Mouse (Mus musculus) midbrain, embryonic 13.5 days (tissue): Measurements from ENCODE around the gene Ptpn6. TPM values are rescaled to one million over a fixed set of nuclear protein-coding genes. Genes with fewer than 3 reads are reported as not detected.
A peak's percentile ranks its signal among the peaks of the same experiment; 100 is the strongest.

Source experiments
- ATAC-seq: fragments of 200-750 bp; cut with Nextera tagmentation; 2 replicates; pipeline ENCODE4 v1.8.0; 2017; ENCODE audit warnings: mild to moderate bottlenecking, moderate TSS enrichment, moderate library complexity
- H3K27ac ChIP-seq: fragments of 300-500 bp; sonication (generic); 2 replicates; pipeline ENCODE4 v1.5.1; 2015; ENCODE audit warnings: inconsistent platforms, mild to moderate bottlenecking, moderate library complexity
- H3K27me3 ChIP-seq: fragments of 300-500 bp; sonication (generic); 2 replicates; pipeline ENCODE4 v1.6.1; 2015; ENCODE audit warnings: mild to moderate bottlenecking, inconsistent platforms
- H3K36me3 ChIP-seq: fragments of 300-500 bp; sonication (generic); 2 replicates; pipeline ENCODE4 v1.6.1; 2015; ENCODE audit warnings: mild to moderate bottlenecking, inconsistent platforms
- H3K4me1 ChIP-seq: fragments of 300-500 bp; sonication (generic); replicated peaks from 2 replicates; pipeline ENCODE4 v1.6.1; 2015; ENCODE audit warnings: inconsistent platforms
- H3K4me2 ChIP-seq: fragments of 300-500 bp; sonication (generic); replicated peaks from 2 replicates; pipeline ENCODE4 v1.6.1; 2015; ENCODE audit warnings: moderate library complexity, mild to moderate bottlenecking, inconsistent platforms
- H3K4me3 ChIP-seq: fragments of 300-500 bp; sonication (generic); replicated peaks from 2 replicates; pipeline ENCODE4 v1.5.1; 2015; ENCODE audit warnings: mild to moderate bottlenecking, inconsistent platforms
- H3K9ac ChIP-seq: fragments of 300-500 bp; sonication (generic); replicated peaks from 2 replicates; pipeline ENCODE4 v1.6.1; 2015; ENCODE audit warnings: mild to moderate bottlenecking, inconsistent platforms
- H3K9me3 ChIP-seq: fragments of 300-500 bp; sonication (generic); 2 replicates; pipeline ENCODE4 v1.6.1; 2016; ENCODE audit warnings: mild to moderate bottlenecking, inconsistent platforms
- WGBS: fragments of 180-500 bp; shearing (Covaris S2); methylation state at CpG from one replicate; pipeline ENCODE4 v1.1.7; 2015; 5-methylcytosine and 5-hydroxymethylcytosine counted together
- polyA plus RNA-seq: library from polyadenylated mRNA; unstranded; fragments of >200 nt; fragmentation: Nextera tagmentation; extraction: Ambion mirVana; gene quantifications from 2 replicates; pipeline ENCODE4 v1.2.1, GENCODE M21; 2015

Gene Ptpn6
- 3.4 and 4.1 TPM in 2 replicates for polyA plus RNA-seq

DNA sequence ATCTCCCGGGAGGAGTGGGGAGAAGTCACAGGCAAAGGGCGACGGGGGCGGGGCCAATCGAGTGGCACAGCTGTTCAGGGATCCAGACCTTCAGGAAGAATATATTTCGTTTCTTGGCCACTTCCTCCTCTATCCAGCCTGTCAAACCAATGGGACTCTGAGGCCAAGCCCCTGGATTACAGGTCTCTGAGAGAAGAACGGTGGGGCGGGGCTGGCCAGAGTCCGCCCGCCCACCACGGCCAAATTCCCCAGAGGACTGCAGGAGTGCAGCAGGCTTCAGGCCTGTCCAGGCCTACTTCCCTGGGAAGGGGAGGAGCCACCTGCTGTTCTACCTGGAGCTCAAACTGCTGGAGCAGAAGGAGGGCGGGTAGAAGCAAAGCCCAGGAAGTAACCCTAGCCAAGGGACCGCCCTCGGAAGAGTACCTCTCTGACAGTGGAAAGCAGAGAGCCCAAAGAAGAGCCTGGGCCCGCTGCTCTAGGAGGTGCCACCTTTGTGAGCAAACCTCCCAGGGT lies at the start of gene Ptpn6:
Gene Ptpn6, minus strand, starts transcription at position 204 of the 513 bp plus-strand sequence.
- H3K9me3 ChIP-seq = no peaks in the 10 kb centered on the region
- H3K4me2 ChIP-seq = peak within 1 kb of the TSS; percentile 78; the same call in 1 of the 2 replicates
- ATAC-seq = no peak
- peaks cover 18% of the 10 kb centered on the region for H3K36me3 ChIP-seq
- peak within 1 kb of the TSS; percentile 41; the same call in 1 of the 2 replicates for H3K9ac ChIP-seq
- no peaks in the 10 kb centered on the region for H3K27me3 ChIP-seq
- peaks cover 29% of the 10 kb centered on the region for H3K4me1 ChIP-seq
- peak within 1 kb of the TSS; percentile 100 for H3K27ac ChIP-seq
- 28% methylated on average over 15 of the region's 15 CpGs for WGBS
- no peak within 1 kb of the TSS for H3K4me3 ChIP-seq

DNA sequence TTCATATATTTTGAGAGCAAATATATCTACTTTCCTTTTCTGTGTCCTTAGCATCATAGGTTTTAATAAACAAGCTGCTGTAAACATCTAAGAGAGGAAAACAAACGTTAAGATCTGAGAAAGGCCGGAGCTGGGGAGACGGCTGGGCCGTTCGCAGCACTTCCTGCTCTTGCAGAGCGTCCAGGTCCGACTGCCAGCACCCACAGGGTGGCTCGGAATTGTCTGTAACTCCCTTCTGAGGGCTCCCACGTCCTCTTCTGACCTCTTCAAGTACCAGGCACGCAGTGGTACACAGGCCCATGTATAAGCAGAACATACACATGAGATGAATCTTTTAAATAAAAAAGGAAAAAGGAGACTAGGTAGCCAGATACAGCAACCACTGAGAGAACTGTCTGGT lies 49.2 kb upstream of the Ptpn6 start:
- no peak overlapping the region for H3K27ac ChIP-seq
- H3K9me3 ChIP-seq = no peaks in the 10 kb centered on the region
- no peak overlapping the region for H3K4me3 ChIP-seq
- H3K4me2 ChIP-seq = no peak overlapping the region
- no peaks in the 10 kb centered on the region for H3K4me1 ChIP-seq
- 77% methylated on average over 10 of the region's 10 CpGs for WGBS
- no peak for ATAC-seq
- no peaks in the 10 kb centered on the region for H3K27me3 ChIP-seq
- no peaks in the 10 kb centered on the region for H3K36me3 ChIP-seq
- H3K9ac ChIP-seq = no peak overlapping the region

DNA sequence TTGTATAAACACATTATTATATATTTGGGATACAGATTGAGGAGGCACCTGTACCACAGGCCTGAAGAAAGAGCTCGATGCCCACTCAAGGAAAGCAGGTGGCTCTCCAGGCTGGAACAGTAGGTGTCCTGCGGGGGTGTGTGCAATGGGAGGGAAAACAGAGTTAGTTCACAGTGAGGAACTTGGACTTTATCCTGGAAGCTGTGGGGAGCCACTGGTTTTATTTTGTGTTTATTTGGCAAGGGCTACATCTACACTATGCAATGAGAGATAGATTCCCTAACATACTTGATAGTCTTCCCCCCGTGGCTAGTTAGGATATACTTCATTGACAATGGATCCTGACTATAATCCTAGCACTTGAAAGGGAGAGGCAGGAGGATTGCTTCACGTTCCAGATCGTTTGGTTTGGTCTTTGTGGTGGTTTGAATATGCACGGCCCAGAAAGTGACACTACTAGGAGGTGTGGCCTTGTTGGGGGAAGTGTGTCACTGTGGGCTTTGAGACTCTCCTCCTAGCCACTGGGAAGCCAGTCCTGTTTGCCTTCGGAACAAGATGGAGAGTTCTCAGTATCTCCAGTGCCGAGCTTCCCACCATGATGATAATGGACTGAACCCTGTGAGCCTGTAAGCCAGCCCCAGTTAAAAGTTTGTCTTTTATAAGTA lies 48.4 kb upstream of the Ptpn6 start:
- Histone ChIP-seq H3K9ac (no peak overlapping the region), H3K27me3 (no peaks in the 10 kb centered on the region), H3K27ac (no peak overlapping the region), H3K36me3 (no peaks in the 10 kb centered on the region), H3K4me2 (no peak overlapping the region), H3K9me3 (no peaks in the 10 kb centered on the region), H3K4me3 (no peak overlapping the region), H3K4me1 (0 out of 2 replicates have a peak, but pooled peaks cover 3% of the 10 kb centered on the region)
- WGBS = 51% methylated on average over 8 of the region's 8 CpGs
- no peak for ATAC-seq

DNA sequence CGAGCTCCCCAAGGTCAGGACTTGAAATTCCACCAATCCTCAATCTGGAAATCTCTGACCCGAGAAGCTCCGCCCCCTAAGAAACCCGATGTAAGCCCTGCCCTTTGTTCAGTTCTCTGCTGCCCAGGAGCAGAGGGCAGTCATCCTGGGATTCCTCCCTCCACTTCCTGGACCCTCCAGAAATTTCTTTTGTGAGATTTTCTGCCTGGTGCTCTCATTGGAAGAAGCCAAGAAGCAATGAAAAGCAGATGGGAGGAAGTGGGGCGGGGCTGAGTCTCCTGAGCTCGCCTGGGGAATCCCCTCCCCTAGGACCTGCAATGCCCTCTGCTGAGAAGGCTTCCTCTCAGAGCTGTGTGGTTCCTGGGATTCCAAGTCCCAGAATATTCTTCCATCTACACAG lies 43.9 kb upstream of the Ptpn6 start:
- Histone ChIP-seq H3K9ac (no peak overlapping the region), H3K36me3 (no peaks in the 10 kb centered on the region), H3K9me3 (no peaks in the 10 kb centered on the region), H3K4me3 (no peak overlapping the region), H3K4me1 (peaks cover 17% of the 10 kb centered on the region), H3K4me2 (no peak overlapping the region), H3K27me3 (peaks cover 7% of the 10 kb centered on the region), H3K27ac (no peak overlapping the region)
- WGBS = 25% methylated on average over 6 of the region's 6 CpGs
- ATAC-seq = no peak

DNA sequence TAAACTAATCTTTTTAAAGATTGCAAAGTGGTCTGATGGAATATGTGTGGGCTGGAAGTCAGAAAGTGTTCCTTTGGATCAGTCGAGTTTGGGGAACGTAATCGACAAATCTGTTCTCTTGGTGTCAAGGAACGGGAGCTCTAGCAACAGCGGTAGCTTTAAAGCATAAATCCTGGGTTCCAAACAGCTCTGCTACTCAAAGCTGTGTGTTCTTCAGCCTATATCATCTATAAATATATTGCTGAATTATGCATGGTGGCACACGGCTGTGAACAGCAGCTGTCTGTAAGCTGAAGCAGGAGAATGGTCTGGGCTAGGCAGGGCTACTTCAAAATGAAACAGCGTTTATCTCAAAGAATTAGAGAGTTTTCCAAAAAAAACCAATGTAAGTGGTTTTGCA lies 42.4 kb upstream of the Ptpn6 start:
- 89% methylated on average over 7 of the region's 7 CpGs for WGBS
- H3K27ac ChIP-seq = no peak overlapping the region
- no peak for ATAC-seq
- peaks cover 7% of the 10 kb centered on the region for H3K27me3 ChIP-seq
- no peaks in the 10 kb centered on the region for H3K36me3 ChIP-seq
- no peak overlapping the region for H3K4me3 ChIP-seq
- H3K4me1 ChIP-seq = peaks cover 17% of the 10 kb centered on the region
- no peak overlapping the region for H3K9ac ChIP-seq
- H3K4me2 ChIP-seq = no peak overlapping the region
- H3K9me3 ChIP-seq = no peaks in the 10 kb centered on the region

DNA sequence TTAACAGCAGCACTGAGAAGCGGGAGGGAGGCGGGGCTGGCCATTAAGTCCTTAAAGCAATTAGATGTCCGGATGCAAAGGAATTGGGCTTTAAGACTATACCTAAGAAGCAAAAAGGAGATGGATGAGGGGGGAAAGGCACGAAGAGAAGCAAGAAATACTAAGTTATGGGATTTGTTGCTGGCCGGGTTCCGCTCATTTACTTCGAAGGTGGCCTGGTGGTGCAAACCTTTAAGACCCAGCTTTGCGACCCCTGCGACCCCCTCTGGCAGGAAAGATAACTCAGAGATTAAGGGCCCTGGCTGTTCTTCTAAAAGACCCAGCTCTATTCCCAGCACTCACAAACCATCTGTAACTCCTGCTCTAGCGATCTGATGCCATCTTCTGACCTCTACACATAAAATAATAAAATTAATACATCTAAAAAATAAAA lies 41.5 kb upstream of the Ptpn6 start:
- H3K27me3 ChIP-seq = peaks cover 7% of the 10 kb centered on the region
- H3K4me3 ChIP-seq = peak overlapping the region; percentile 36
- no peaks in the 10 kb centered on the region for H3K9me3 ChIP-seq
- H3K4me2 ChIP-seq = peak overlapping the region; percentile 60
- peak; percentile 44; the same call in 1 of the 2 replicates for ATAC-seq
- peak overlapping the region; percentile 42; the same call in 1 of the 2 replicates for H3K9ac ChIP-seq
- no peak overlapping the region for H3K27ac ChIP-seq
- H3K4me1 ChIP-seq = peaks cover 17% of the 10 kb centered on the region
- H3K36me3 ChIP-seq = no peaks in the 10 kb centered on the region
- WGBS = 2% methylated on average over 10 of the region's 10 CpGs

DNA sequence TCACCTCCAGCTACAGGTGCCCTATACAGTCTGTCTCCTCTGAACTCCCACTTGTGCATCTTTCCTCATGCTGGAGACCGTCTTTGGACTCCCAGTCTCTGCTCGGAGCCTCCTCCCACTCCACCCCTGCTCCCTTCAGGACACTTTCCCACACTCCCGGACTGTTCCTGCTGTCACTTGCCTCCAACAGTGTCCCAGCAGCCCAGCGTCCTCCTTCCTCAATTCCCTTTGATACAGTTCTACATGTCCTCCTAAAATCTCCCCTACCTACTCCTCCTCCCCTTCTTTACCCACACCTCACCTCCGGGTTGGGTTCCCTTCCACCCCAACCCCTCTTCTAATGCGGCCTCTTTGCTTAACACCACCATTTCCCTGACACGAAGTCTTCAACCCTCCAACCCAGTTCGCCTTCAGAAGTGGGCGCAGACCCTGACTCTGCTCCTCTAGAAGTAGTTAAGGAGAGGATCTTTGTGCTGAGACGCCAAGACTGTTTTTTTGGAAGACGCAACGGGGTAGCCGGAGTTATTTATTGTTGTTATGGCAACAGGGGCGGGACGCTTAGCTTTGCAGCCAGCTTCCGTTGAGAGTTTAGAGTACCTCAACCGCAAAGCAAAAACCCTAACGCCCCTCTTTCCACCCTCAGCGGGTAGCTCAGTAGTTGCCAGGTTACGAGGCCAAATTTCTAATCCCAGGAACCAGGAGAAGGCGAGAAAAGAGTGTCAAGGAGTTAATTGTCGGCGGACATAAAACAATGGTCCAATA lies 40.9 kb upstream of the Ptpn6 start, which contains the start of gene Lrrc23:
Gene Lrrc23, minus strand, starts transcription at position 506 of the 762 bp plus-strand sequence.
- peak; percentile 65 for ATAC-seq
- H3K9ac ChIP-seq = peak within 1 kb of the TSS; percentile 42; the same call in 1 of the 2 replicates
- peak within 1 kb of the TSS; percentile 60 for H3K4me2 ChIP-seq
- H3K27ac ChIP-seq = no peak within 1 kb of the TSS
- peaks cover 17% of the 10 kb centered on the region for H3K4me1 ChIP-seq
- 2% methylated on average over 23 of the region's 23 CpGs for WGBS
- no peaks in the 10 kb centered on the region for H3K9me3 ChIP-seq
- H3K4me3 ChIP-seq = peak within 1 kb of the TSS; percentile 36
- H3K27me3 ChIP-seq = peaks cover 7% of the 10 kb centered on the region
- H3K36me3 ChIP-seq = no peaks in the 10 kb centered on the region

DNA sequence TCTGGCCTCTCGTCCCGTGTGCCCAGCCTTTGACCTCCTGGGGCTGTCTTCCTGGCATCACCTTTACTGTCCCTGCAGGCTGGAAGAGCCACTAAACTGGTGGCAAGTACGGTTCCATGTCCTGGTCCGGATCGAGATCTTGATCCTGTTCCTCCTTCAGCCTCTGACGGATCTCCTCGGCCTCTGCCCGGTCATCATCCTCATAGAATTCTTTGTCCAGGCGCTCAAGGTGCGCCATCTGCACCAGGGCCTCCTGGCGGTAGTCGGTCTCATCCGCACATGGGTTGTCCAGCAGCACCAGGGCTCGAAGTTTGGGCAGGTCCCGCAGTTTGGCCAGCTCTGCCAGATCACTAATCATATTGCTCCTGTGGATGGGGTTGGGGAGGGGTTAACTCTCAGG lies 32.0 kb upstream of the Ptpn6 start:
- no peak for ATAC-seq
- WGBS = 87% methylated on average over 15 of the region's 15 CpGs
- no peak overlapping the region for H3K4me2 ChIP-seq
- no peaks in the 10 kb centered on the region for H3K36me3 ChIP-seq
- H3K9me3 ChIP-seq = no peaks in the 10 kb centered on the region
- H3K27me3 ChIP-seq = peaks cover 5% of the 10 kb centered on the region; the same call in 1 of the 2 replicates
- no peak overlapping the region for H3K9ac ChIP-seq
- H3K4me3 ChIP-seq = no peak overlapping the region
- peaks cover 26% of the 10 kb centered on the region for H3K4me1 ChIP-seq
- H3K27ac ChIP-seq = no peak overlapping the region

DNA sequence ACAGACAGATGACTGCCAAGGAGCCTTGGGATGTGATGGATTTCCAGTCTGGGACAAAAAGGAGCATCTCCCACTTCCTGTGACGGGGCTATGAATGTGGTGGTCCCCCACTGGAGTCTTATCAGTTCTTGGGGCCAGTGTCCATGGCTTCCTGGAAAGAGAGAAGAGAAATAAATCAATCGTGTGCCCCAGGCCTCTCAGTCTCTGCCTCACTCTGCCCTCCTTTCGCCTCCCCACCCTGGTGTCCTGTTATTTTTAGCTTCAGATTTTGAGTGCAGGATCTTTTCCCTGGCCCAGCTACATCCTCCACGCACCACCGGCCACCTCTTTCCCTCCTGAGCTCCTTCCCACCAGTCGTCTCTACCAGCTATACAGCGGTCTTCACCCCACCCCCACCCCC lies 31.5 kb upstream of the Ptpn6 start:
- Histone ChIP-seq H3K4me3 (peak overlapping the region; percentile 49), H3K36me3 (no peaks in the 10 kb centered on the region), H3K9me3 (no peaks in the 10 kb centered on the region), H3K9ac (peak overlapping the region; percentile 67), H3K27me3 (peaks cover 5% of the 10 kb centered on the region; the same call in 1 of the 2 replicates), H3K4me1 (peaks cover 26% of the 10 kb centered on the region), H3K4me2 (peak overlapping the region; percentile 67), H3K27ac (no peak overlapping the region)
- WGBS = 63% methylated on average over 7 of the region's 7 CpGs
- ATAC-seq = no peak

DNA sequence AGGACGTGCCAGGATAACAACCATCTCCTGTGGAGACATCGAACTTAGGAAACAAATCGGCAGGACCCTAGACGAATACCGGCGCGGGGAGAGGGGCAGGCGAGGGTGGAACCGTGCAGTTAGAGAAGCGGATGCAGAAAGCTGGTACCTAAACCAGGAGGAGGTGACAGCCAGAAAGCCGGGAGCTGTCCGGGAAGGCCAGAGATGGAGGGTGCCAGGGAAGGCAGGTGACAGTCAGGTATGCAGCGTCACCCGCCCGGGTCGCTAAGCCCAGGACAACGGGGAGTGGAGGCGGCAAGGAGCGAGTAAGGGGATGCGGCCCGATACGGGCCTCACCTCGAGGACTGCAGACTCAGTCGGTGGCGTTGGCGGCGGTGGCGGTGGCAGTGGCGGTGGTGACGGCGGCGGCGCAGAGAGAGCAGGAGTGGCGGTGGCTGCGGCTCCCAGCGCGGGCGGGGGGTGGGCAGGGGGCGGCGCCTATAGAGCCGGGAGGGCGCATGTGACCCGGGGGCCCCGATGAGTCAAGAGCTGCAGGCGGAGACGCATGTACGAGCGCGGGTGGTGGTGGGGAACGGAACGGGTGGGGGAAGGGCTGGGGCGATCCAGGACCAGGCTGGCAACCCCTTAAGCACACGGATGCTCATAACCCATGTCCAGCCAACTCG lies 30.7 kb upstream of the Ptpn6 start, which contains the start of gene Eno2:
Gene Eno2, minus strand, starts transcription at position 573 of the 665 bp plus-strand sequence.
- peak; percentile 85 for ATAC-seq
- under 1% methylated on average over 49 of the region's 54 CpGs for WGBS
- H3K9me3 ChIP-seq = no peaks in the 10 kb centered on the region
- H3K9ac ChIP-seq = peak within 1 kb of the TSS; percentile 67
- H3K4me1 ChIP-seq = peaks cover 26% of the 10 kb centered on the region
- H3K36me3 ChIP-seq = no peaks in the 10 kb centered on the region
- H3K4me2 ChIP-seq = peak within 1 kb of the TSS; percentile 67
- H3K27ac ChIP-seq = peak within 1 kb of the TSS; percentile 36
- H3K4me3 ChIP-seq = peak within 1 kb of the TSS; percentile 49
- peaks cover 5% of the 10 kb centered on the region; the same call in 1 of the 2 replicates for H3K27me3 ChIP-seq

DNA sequence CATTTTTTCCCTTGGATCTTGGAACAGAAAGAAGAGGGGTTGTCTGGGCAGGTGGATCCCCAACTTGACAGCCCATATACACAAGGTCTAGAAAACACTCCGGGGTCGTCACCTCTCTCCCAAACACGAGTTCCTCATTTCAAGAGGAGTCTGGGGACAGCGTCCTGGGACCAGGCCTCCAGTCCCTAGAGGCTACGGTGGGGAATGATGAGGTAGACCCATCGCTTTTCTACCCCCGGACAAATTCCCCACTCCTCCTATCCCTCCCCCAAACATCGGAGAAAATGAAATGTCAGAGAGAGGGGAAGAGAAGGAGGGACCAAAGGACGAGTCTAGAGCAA lies 30.2 kb upstream of the Ptpn6 start:
- Histone ChIP-seq H3K36me3 (no peaks in the 10 kb centered on the region), H3K4me3 (peak overlapping the region; percentile 49), H3K4me1 (peaks cover 26% of the 10 kb centered on the region), H3K27me3 (peaks cover 5% of the 10 kb centered on the region; the same call in 1 of the 2 replicates), H3K27ac (no peak overlapping the region), H3K9me3 (no peaks in the 10 kb centered on the region), H3K9ac (peak overlapping the region; percentile 67), H3K4me2 (peak overlapping the region; percentile 67)
- WGBS = 5% methylated on average over 9 of the region's 9 CpGs
- ATAC-seq = peak; percentile 18
